Mouse (Mus musculus): ENCODE measurements around the gene Adamts20. TPM values are rescaled to one million over a fixed set of nuclear protein-coding genes. Genes with fewer than 3 reads are reported as not detected.

The Adamts20 gene
- polyA plus RNA-seq, 1 experiment: not detected

- no peak overlapping the region for H3K4me3 ChIP-seq (replicated peaks)
- H3K27me3 ChIP-seq (ENCODE audit: control insufficient read depth): no peaks in the 10 kb centered on the region
- H3K4me1 ChIP-seq (ENCODE audit: control insufficient read depth): no peaks in the 10 kb centered on the region
- H3K36me3 ChIP-seq (ENCODE audit: control insufficient read depth): no peaks in the 10 kb centered on the region
- H3K9me3 ChIP-seq (ENCODE audit: control insufficient read depth, low read length): no peaks in the 10 kb centered on the region
- TF ChIP-seq GATA1 (IDR thresholded peaks at IDR 0.05; ENCODE audit: low read length): no peak
- no peak for TF ChIP-seq TAL1 (IDR thresholded peaks at IDR 0.05; ENCODE audit: low read length)
Observed at GRCm38 (mm10) chr15:94457636-94458390, 7.4 kb downstream of the Adamts20 start.

- TF ChIP-seq GATA1 (IDR thresholded peaks at IDR 0.05; ENCODE audit: low read length): no peak
- TF ChIP-seq TAL1 (IDR thresholded peaks at IDR 0.05; ENCODE audit: low read length): no peak
- H3K9me3 ChIP-seq (ENCODE audit: control insufficient read depth, low read length): no peaks in the 10 kb centered on the region
- no peaks in the 10 kb centered on the region for H3K36me3 ChIP-seq (ENCODE audit: control insufficient read depth)
- no peaks in the 10 kb centered on the region for H3K4me1 ChIP-seq (ENCODE audit: control insufficient read depth)
- no peak overlapping the region for H3K4me3 ChIP-seq (replicated peaks)
- H3K27me3 ChIP-seq (ENCODE audit: control insufficient read depth): no peaks in the 10 kb centered on the region
Observed at GRCm38 (mm10) chr15:94452848-94453247, 12.4 kb downstream of the Adamts20 start.

GRCm38 (mm10) chr15:94451600-94451999, 13.6 kb downstream of the Adamts20 start:
- Histone ChIP-seq H3K36me3 (ENCODE audit: control insufficient read depth) (no peaks in the 10 kb centered on the region), H3K4me3 (replicated peaks) (no peak overlapping the region), H3K9me3 (ENCODE audit: control insufficient read depth, low read length) (no peaks in the 10 kb centered on the region), H3K4me1 (ENCODE audit: control insufficient read depth) (no peaks in the 10 kb centered on the region), H3K27me3 (ENCODE audit: control insufficient read depth) (no peaks in the 10 kb centered on the region)
- TF ChIP-seq TAL1 (IDR thresholded peaks at IDR 0.05; ENCODE audit: low read length): no peak
- TF ChIP-seq GATA1 (IDR thresholded peaks at IDR 0.05; ENCODE audit: low read length): no peak

- Histone ChIP-seq H3K36me3 (ENCODE audit: control insufficient read depth) (no peaks in the 10 kb centered on the region), H3K9me3 (ENCODE audit: control insufficient read depth, low read length) (no peaks in the 10 kb centered on the region), H3K27me3 (ENCODE audit: control insufficient read depth) (no peaks in the 10 kb centered on the region), H3K4me3 (replicated peaks) (no peak overlapping the region), H3K4me1 (ENCODE audit: control insufficient read depth) (no peaks in the 10 kb centered on the region)
- TF ChIP-seq GATA1 (IDR thresholded peaks at IDR 0.05; ENCODE audit: low read length) (no peak), TAL1 (IDR thresholded peaks at IDR 0.05; ENCODE audit: low read length) (no peak)
Observed at GRCm38 (mm10) chr15:94444437-94445136, 20.6 kb downstream of the Adamts20 start.

GRCm38 (mm10) chr15:94444043-94444436, 21.2 kb downstream of the Adamts20 start:
- Histone ChIP-seq H3K36me3 (ENCODE audit: control insufficient read depth) (no peaks in the 10 kb centered on the region), H3K4me1 (ENCODE audit: control insufficient read depth) (no peaks in the 10 kb centered on the region), H3K9me3 (ENCODE audit: control insufficient read depth, low read length) (no peaks in the 10 kb centered on the region), H3K27me3 (ENCODE audit: control insufficient read depth) (no peaks in the 10 kb centered on the region), H3K4me3 (replicated peaks) (no peak overlapping the region)
- TF ChIP-seq TAL1 (IDR thresholded peaks at IDR 0.05; ENCODE audit: low read length): no peak

- Histone ChIP-seq H3K27me3 (ENCODE audit: control insufficient read depth) (no peaks in the 10 kb centered on the region), H3K4me3 (replicated peaks) (no peak overlapping the region), H3K4me1 (ENCODE audit: control insufficient read depth) (no peaks in the 10 kb centered on the region), H3K36me3 (ENCODE audit: control insufficient read depth) (no peaks in the 10 kb centered on the region), H3K9me3 (ENCODE audit: control insufficient read depth, low read length) (no peaks in the 10 kb centered on the region)
- TF ChIP-seq TAL1 (IDR thresholded peaks at IDR 0.05; ENCODE audit: low read length): no peak
Observed at GRCm38 (mm10) chr15:94443025-94443424, 22.2 kb downstream of the Adamts20 start.

- Histone ChIP-seq H3K36me3 (ENCODE audit: control insufficient read depth) (no peaks in the 10 kb centered on the region), H3K27me3 (ENCODE audit: control insufficient read depth) (no peaks in the 10 kb centered on the region), H3K9me3 (ENCODE audit: control insufficient read depth, low read length) (no peaks in the 10 kb centered on the region), H3K4me3 (replicated peaks) (no peak overlapping the region), H3K4me1 (ENCODE audit: control insufficient read depth) (no peaks in the 10 kb centered on the region)
- TF ChIP-seq GATA1 (IDR thresholded peaks at IDR 0.05; ENCODE audit: low read length): no peak
- TF ChIP-seq TAL1 (IDR thresholded peaks at IDR 0.05; ENCODE audit: low read length): no peak
Observed at GRCm38 (mm10) chr15:94435532-94435931, 29.7 kb downstream of the Adamts20 start.

- no peaks in the 10 kb centered on the region for H3K27me3 ChIP-seq (ENCODE audit: control insufficient read depth)
- H3K9me3 ChIP-seq (ENCODE audit: control insufficient read depth, low read length): no peaks in the 10 kb centered on the region
- TF ChIP-seq TAL1 (IDR thresholded peaks at IDR 0.05; ENCODE audit: low read length) (no peak), GATA1 (IDR thresholded peaks at IDR 0.05; ENCODE audit: low read length) (no peak)
- H3K4me1 ChIP-seq (ENCODE audit: control insufficient read depth): no peaks in the 10 kb centered on the region
- no peak overlapping the region for H3K4me3 ChIP-seq (replicated peaks)
- no peaks in the 10 kb centered on the region for H3K36me3 ChIP-seq (ENCODE audit: control insufficient read depth)
Observed at GRCm38 (mm10) chr15:94430681-94431405, 34.4 kb downstream of the Adamts20 start.

- Histone ChIP-seq H3K27me3 (ENCODE audit: control insufficient read depth) (no peaks in the 10 kb centered on the region), H3K36me3 (ENCODE audit: control insufficient read depth) (no peaks in the 10 kb centered on the region), H3K4me3 (replicated peaks) (no peak overlapping the region), H3K4me1 (ENCODE audit: control insufficient read depth) (no peaks in the 10 kb centered on the region), H3K9me3 (ENCODE audit: control insufficient read depth, low read length) (no peaks in the 10 kb centered on the region)
- no peak for TF ChIP-seq GATA1 (IDR thresholded peaks at IDR 0.05; ENCODE audit: low read length)
- no peak for TF ChIP-seq TAL1 (IDR thresholded peaks at IDR 0.05; ENCODE audit: low read length)
Observed at GRCm38 (mm10) chr15:94428726-94429125, 36.5 kb downstream of the Adamts20 start.
